ENCODE assay signal across 8 mouse cellular contexts in the genomic region with DNA sequence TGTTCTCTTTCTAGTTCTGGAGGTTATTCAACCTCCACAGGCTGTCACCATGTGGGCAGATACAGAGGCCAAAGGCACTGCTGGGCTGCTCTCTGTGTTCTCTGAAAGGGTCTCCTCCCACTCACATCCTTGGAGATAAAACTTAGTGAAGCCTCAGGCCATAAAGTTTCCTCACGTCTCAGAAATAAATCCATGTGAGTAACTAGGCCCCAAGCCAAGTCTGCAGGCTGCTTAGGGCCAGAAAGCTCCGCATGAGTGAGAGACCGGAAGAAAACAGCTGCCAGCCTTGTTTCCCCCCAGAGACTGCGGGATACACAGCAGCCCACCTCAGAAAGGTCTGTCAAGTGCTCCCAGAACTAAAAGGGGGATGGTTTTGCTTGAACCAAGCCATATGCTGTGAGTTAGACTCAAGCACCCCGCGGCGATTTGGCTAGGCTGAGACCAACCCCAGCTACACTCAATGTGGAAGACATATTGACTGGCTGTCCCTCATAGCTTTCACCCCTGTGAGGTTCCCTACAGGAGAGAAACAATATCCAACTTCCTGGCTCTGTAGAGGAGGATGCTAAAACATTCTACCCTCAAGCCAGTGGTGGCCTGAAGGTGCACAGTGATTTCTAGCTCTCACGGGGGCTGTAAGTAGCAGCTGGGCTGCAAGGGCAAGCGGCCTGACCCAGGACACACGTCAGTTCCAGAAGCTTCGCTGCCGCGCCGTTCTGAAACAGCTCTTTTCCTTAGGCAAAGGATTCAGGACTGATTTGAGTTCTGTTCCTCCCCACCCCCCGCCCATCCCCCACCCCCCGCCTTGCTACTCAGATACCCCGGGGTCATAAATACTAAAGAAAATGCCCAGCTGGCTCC. TPM values are rescaled to one million over a fixed set of nuclear protein-coding genes. Genes with fewer than 3 reads are reported as not detected.
DNase-seq lines count a peak whose midpoint lies in the region.

No protein-coding gene starts in this region.

- DNase-seq in adrenal gland, postnatal 14 days, result peak; percentile 68
- DNase-seq in adrenal gland, adult 8-10 months, result no peak
- peak; percentile 45 for DNase-seq in urinary bladder, postnatal 25 days (ENCODE audit: low spot score)
- DNase-seq in urinary bladder, adult 2 months (ENCODE audit: low spot score), result no peak
- peak; percentile 59 for DNase-seq in kidney, adult 18-20 months
- DNase-seq in lung, postnatal 4 days, result peak; percentile 53 to 65
- DNase-seq in embryo, embryonic 9.5 days (ENCODE audit: extremely low spot score), result no peak
- DNase-seq in layer of hippocampus, adult 11-12 months (ENCODE audit: low spot score), result no peak

RNA-seq across cellular contexts. Expression of a gene that starts 43.9 kb away (rescaled TPM):
- total RNA-seq in adrenal gland, postnatal 14 days (2021), result 111 and 124 TPM in 2 replicates
- total RNA-seq in adrenal gland, adult 8-10 months (2022), result 100 to 1,000 TPM in 3 of 4 experiments, 10 to 100 TPM in 1; 99.2 to 117 (median 106) TPM
- 56.5 and 59.2 TPM in 2 replicates for polyA plus RNA-seq in urinary bladder, adult 2 months (2012; rRNA removed)

RNA-seq across cellular contexts. Expression of a gene that starts 53.6 kb away (rescaled TPM):
- 35.6 and 42.1 TPM in 2 replicates for total RNA-seq in adrenal gland, postnatal 14 days (2021)
- 10 to 100 TPM in 2 of 4 experiments, 1 to 10 TPM in 2; 3.0 to 17.5 (median 10.1) TPM for total RNA-seq in adrenal gland, adult 8-10 months (2022)
- polyA plus RNA-seq in urinary bladder, adult 2 months (2012; rRNA removed), result 10.6 and 14.3 TPM in 2 replicates

Comparison
In these comparisons a context has a peak if more than half of its experiments do, and no peak if none do; other contexts are left out.
1. DNase-seq: peak in adrenal gland, postnatal 14 days (single experiment), urinary bladder, postnatal 25 days (single experiment), kidney, adult 18-20 months (single experiment) and lung, postnatal 4 days (2 of 2); none in adrenal gland, adult 8-10 months (single experiment), urinary bladder, adult 2 months (single experiment), embryo, embryonic 9.5 days (single experiment) and layer of hippocampus, adult 11-12 months (single experiment).